Mouse (Mus musculus) testis, postnatal 14 days (tissue): ENCODE measurements around the gene Slc10a4.
"Not testable (repeated sequence)": the region's sequence is repeated elsewhere in the genome, so short reads cannot be mapped to it uniquely, and the experiment has no call there.

ENCODE experiments used
- DNase-seq: peaks from one replicate; pipeline ENCODE4 v3.0.0; 2021; ENCODE audit warnings: low spot score

Slc10a4 gene

GRCm38 (mm10) chr5:73006784-73007581 is at the start of gene Slc10a4:
Gene Slc10a4, plus strand, starts transcription at chr5:73006883.
- no peak for DNase-seq

GRCm38 (mm10) chr5:72957281-72957680 is 49.4 kb upstream of the Slc10a4 start:
- DNase-seq: no peak

GRCm38 (mm10) chr5:72960096-72960495 is 46.6 kb upstream of the Slc10a4 start:
- DNase-seq: no peak

- DNase-seq: no peak
Observed at GRCm38 (mm10) chr5:72965706-72966105, 41.0 kb upstream of the Slc10a4 start.

GRCm38 (mm10) chr5:72972435-72972834 is 34.2 kb upstream of the Slc10a4 start:
- no peak for DNase-seq

GRCm38 (mm10) chr5:72972934-72973333 is 33.7 kb upstream of the Slc10a4 start:
- no peak for DNase-seq

- DNase-seq: no peak
Observed at GRCm38 (mm10) chr5:72974602-72975001, 32.1 kb upstream of the Slc10a4 start, which contains the start of gene Gm10135. Gene Gm10135, minus strand, starts transcription at chr5:72974702.

GRCm38 (mm10) chr5:72975996-72976395 is 30.7 kb upstream of the Slc10a4 start:
- no peak for DNase-seq

- no peak for DNase-seq
Observed at GRCm38 (mm10) chr5:72976539-72976938, 30.1 kb upstream of the Slc10a4 start.

- DNase-seq: no peak
Observed at GRCm38 (mm10) chr5:72984091-72984490, 22.6 kb upstream of the Slc10a4 start.

GRCm38 (mm10) chr5:72987786-72988185 is 18.9 kb upstream of the Slc10a4 start:
- no peak for DNase-seq

- DNase-seq: no peak
Observed at GRCm38 (mm10) chr5:72989756-72990155, 16.9 kb upstream of the Slc10a4 start.

GRCm38 (mm10) chr5:72992474-72992873 is 14.2 kb upstream of the Slc10a4 start:
- DNase-seq: no peak

GRCm38 (mm10) chr5:72994424-72994823 is 12.3 kb upstream of the Slc10a4 start:
- no peak for DNase-seq

- DNase-seq: no peak
Observed at GRCm38 (mm10) chr5:72994928-72995327, 11.8 kb upstream of the Slc10a4 start.

GRCm38 (mm10) chr5:72995379-72995778 is 11.3 kb upstream of the Slc10a4 start:
- DNase-seq: no peak

- not testable (repeated sequence) for DNase-seq
Observed at GRCm38 (mm10) chr5:72998546-72998945, 8.1 kb upstream of the Slc10a4 start.

GRCm38 (mm10) chr5:73004046-73004445 is 2.6 kb upstream of the Slc10a4 start:
- DNase-seq: no peak

- DNase-seq: no peak
Observed at GRCm38 (mm10) chr5:73007582-73007959, 888 bp downstream of the Slc10a4 start.

GRCm38 (mm10) chr5:73008230-73008629 is 1.5 kb downstream of the Slc10a4 start:
- DNase-seq: not testable (repeated sequence)

GRCm38 (mm10) chr5:73011806-73012205 is 5.1 kb downstream of the Slc10a4 start:
- not testable (repeated sequence) for DNase-seq

- not testable (repeated sequence) for DNase-seq
Observed at GRCm38 (mm10) chr5:73012884-73013610, 6.4 kb downstream of the Slc10a4 start.

- DNase-seq: not testable (repeated sequence)
Observed at GRCm38 (mm10) chr5:73013611-73014287, 7.1 kb downstream of the Slc10a4 start.
